Mouse (Mus musculus) stomach, embryonic 14.5 days (tissue): ENCODE results near the gene Cs. TPM values are rescaled to one million over a fixed set of nuclear protein-coding genes. Genes with fewer than 3 reads are reported as not detected.
A peak's percentile ranks its signal among the peaks of the same experiment; 100 is the strongest.
"Not testable (repeated sequence)": the region's sequence is repeated elsewhere in the genome, so short reads cannot be mapped to it uniquely, and the experiment has no call there.

Experiments
- ATAC-seq: fragments of 200-750 bp; cut with Nextera tagmentation; 2 replicates; pipeline ENCODE4 v1.8.0; 2017; ENCODE audit warnings: low read depth, moderate TSS enrichment; ENCODE audit not compliant: insufficient number of reproducible peaks, insufficient read depth, low FRiP score
- H3K27ac ChIP-seq: fragments of 300-500 bp; sonication (generic); 2 replicates; pipeline ENCODE4 v1.5.1; 2014; ENCODE audit warnings: mild to moderate bottlenecking, low read length, moderate library complexity, mixed read lengths
- H3K27me3 ChIP-seq: fragments of 300-500 bp; sonication (generic); 2 replicates; pipeline ENCODE4 v1.6.1; 2014; ENCODE audit warnings: low read length, control low read depth, mixed read lengths; ENCODE audit not compliant: control insufficient read depth, insufficient read depth
- H3K36me3 ChIP-seq: fragments of 300-500 bp; sonication (generic); 2 replicates; pipeline ENCODE4 v1.6.1; 2014; ENCODE audit warnings: mild to moderate bottlenecking, control low read depth, low read length, moderate library complexity, mixed read lengths; ENCODE audit not compliant: control insufficient read depth, insufficient read depth
- H3K4me1 ChIP-seq: fragments of 300-500 bp; sonication (generic); 2 replicates; pipeline ENCODE4 v1.6.1; 2014; ENCODE audit warnings: low read length, control low read depth, mixed read lengths; ENCODE audit not compliant: control insufficient read depth, insufficient read depth
- H3K4me2 ChIP-seq: fragments of 300-500 bp; sonication (generic); replicated peaks from 2 replicates; pipeline ENCODE4 v1.6.1; 2014; ENCODE audit warnings: low read depth, low read length, control low read depth
- H3K4me3 ChIP-seq: fragments of 300-500 bp; sonication (generic); 2 replicates; pipeline ENCODE4 v1.5.1; 2014; ENCODE audit warnings: low read depth, low read length, control low read depth
- H3K9ac ChIP-seq: fragments of 300-500 bp; sonication (generic); replicated peaks from 2 replicates; pipeline ENCODE4 v1.6.1; 2014; ENCODE audit warnings: low read depth, mild to moderate bottlenecking, control low read depth, low read length, moderate library complexity, mixed read lengths
- H3K9me3 ChIP-seq: fragments of 300-500 bp; sonication (generic); 2 replicates; pipeline ENCODE4 v1.6.1; 2016; ENCODE audit warnings: low read depth, low read length, control low read depth; ENCODE audit not compliant: control insufficient read depth
- WGBS: fragments of 180-500 bp; shearing (Covaris S2); extraction: QIAGEN DNeasy Blood & Tissue Kit; methylation state at CpG from one replicate; pipeline ENCODE4 v1.1.7; 2014; 5-methylcytosine and 5-hydroxymethylcytosine counted together
- polyA plus RNA-seq: library from polyadenylated mRNA; unstranded; fragments of >200 nt; fragmentation: Nextera tagmentation; extraction: Ambion mirVana; gene quantifications from 2 replicates; pipeline ENCODE4 v1.2.1, GENCODE M21; 2014

Gene Cs
- polyA plus RNA-seq = 211 and 214 TPM in 2 replicates

DNA sequence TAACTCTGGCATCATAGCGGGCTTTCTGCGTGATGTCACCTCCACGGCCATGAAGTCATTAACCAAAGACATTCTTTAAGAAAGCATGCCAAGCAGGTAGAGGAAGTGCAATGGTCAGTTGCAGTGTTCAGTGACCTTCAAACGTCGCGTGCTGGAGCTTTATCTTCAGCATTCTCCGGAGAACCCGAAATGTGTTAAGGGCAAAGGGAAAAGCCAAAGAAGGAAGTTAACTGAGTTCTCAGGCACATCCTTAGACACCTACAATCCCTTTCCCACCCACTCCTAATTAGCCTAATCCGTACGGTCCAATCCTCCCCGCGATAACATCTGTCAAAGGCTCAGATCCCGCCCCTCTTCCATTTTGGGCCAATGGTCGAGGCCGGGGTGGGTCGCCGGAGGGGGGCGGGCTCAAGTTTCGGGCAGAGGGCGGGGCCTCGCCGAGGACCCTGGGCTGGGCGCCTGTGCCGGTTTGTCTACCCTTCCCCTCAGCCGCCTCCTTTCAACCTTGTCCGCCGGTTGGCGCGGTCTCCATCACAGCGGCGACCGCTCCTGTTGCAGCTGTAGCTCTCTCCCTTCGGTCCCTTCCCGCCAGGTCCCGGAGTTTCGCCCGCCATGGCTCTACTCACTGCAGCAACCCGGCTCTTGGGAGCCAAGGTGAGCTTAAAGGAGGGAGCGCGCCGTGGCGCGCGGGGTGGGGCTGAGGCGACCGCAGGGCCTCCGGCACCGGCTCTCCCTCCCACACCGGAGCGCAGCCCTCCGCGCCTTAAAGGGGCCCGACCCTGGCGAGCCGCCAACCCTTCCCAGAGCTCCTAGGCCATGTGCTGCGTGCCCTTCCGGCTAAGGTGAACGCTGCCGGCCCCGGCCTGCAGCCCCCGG is at the start of gene Cs:
Cs (plus strand) TSS at position 429 of the 876 bp plus-strand sequence.
- H3K9ac ChIP-seq = peak within 1 kb of the TSS; percentile 80
- ATAC-seq = peak; percentile 99
- peaks cover 14% of the 10 kb centered on the region for H3K4me1 ChIP-seq
- H3K36me3 ChIP-seq = no peaks in the 10 kb centered on the region
- WGBS = under 1% methylated on average over 61 of the region's 61 CpGs
- H3K4me2 ChIP-seq = peak within 1 kb of the TSS; percentile 62
- no peaks in the 10 kb centered on the region for H3K27me3 ChIP-seq
- H3K9me3 ChIP-seq = no peaks in the 10 kb centered on the region
- peak within 1 kb of the TSS; percentile 78 for H3K4me3 ChIP-seq
- H3K27ac ChIP-seq = peak within 1 kb of the TSS; percentile 94

DNA sequence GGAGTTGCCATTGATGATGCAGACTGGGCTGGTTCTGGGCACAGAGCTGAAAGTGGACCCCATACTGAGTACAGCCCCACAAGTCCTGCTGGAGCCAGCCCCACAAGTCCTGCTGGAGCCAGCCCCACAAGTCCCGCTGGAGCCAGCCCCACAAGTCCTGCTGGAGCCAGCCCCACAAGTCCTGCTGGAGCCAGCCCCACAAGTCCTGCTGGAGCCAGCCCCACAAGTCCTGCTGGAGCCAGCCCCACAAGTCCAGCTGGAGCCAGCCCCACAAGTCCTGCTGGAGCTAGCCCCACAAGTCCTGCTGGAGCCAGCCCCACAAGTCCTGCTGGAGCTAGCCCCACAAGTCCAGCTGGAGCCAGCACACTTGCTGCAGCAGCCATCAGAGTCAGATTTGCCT is 46.9 kb upstream of the Cs start:
- H3K27me3 ChIP-seq, H3K9ac ChIP-seq, H3K27ac ChIP-seq, H3K9me3 ChIP-seq, H3K4me2 ChIP-seq, ATAC-seq, H3K4me1 ChIP-seq, H3K4me3 ChIP-seq: not testable (repeated sequence)
- peaks cover 13% of the 10 kb centered on the region for H3K36me3 ChIP-seq
- WGBS = 60% methylated on average over 1 of the region's 1 CpGs

GRCm38 (mm10) chr10:128296370-128297090 is 41.0 kb upstream of the Cs start:
- Histone ChIP-seq H3K27me3 (no peaks in the 10 kb centered on the region), H3K9me3 (no peaks in the 10 kb centered on the region), H3K4me2 (no peak overlapping the region), H3K9ac (no peak overlapping the region), H3K27ac (no peak overlapping the region), H3K4me3 (no peak overlapping the region), H3K4me1 (peaks cover 9% of the 10 kb centered on the region; the same call in 1 of the 2 replicates), H3K36me3 (peaks cover 11% of the 10 kb centered on the region)
- ATAC-seq = no peak
- 68% methylated on average over 13 of the region's 13 CpGs for WGBS

- no peak overlapping the region for H3K9ac ChIP-seq
- no peak overlapping the region for H3K27ac ChIP-seq
- no peaks in the 10 kb centered on the region for H3K9me3 ChIP-seq
- H3K4me1 ChIP-seq = peaks cover 9% of the 10 kb centered on the region; the same call in 1 of the 2 replicates
- H3K4me3 ChIP-seq = no peak overlapping the region
- no peaks in the 10 kb centered on the region for H3K27me3 ChIP-seq
- ATAC-seq = no peak
- no peak overlapping the region for H3K4me2 ChIP-seq
- peaks cover 4% of the 10 kb centered on the region; the same call in 1 of the 2 replicates for H3K36me3 ChIP-seq
- 62% methylated on average over 4 of the region's 4 CpGs for WGBS
Measured at GRCm38 (mm10) chr10:128297221-128297620, 40.3 kb upstream of the Cs start.

DNA sequence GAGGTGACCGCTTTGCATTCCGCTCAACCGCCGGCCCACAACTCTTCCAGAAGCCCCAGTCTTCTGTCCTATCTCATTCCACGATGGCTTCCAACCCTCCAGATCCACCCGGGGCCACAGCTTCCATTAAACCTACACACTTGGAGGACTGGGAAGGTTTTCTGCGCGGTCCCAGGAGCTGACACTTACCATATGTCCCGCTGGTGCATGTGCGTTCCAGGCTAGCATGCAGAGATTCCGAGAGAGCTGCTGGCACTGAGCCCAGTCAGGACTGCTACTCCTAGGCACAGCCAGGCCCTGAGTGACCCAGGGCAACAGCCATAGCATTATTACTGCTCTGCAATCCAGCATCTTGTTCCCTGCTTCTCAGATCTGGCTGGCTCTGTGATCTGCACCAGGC is 39.9 kb upstream of the Cs start:
- no peaks in the 10 kb centered on the region for H3K36me3 ChIP-seq
- no peak overlapping the region for H3K27ac ChIP-seq
- H3K4me1 ChIP-seq = peaks cover 12% of the 10 kb centered on the region; the same call in 1 of the 2 replicates
- no peak overlapping the region for H3K4me3 ChIP-seq
- ATAC-seq = peak; percentile 50; the same call in 1 of the 2 replicates
- H3K27me3 ChIP-seq = no peaks in the 10 kb centered on the region
- no peak overlapping the region for H3K9ac ChIP-seq
- 53% methylated on average over 11 of the region's 11 CpGs for WGBS
- no peak overlapping the region for H3K4me2 ChIP-seq
- no peaks in the 10 kb centered on the region for H3K9me3 ChIP-seq

DNA sequence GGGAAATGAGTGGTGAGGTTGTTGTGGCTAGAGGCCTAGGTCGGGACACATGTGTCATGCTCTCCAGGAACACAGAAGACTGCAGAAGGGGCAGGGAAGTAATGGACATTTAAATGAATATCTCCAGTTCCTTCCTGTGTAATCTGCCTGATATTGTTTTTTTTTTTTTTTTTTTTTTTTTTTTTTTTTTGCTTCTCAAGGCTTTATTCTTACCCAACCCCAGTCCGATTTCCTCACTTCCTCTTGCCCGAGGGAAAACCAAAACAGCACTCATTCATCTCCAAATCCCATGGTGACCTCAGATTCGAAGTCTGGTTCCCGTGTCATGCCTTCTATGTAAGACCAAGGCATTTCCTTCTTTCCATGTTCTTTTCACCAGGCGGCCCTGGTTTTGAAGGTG is 39.3 kb upstream of the Cs start:
- no peaks in the 10 kb centered on the region for H3K9me3 ChIP-seq

DNA sequence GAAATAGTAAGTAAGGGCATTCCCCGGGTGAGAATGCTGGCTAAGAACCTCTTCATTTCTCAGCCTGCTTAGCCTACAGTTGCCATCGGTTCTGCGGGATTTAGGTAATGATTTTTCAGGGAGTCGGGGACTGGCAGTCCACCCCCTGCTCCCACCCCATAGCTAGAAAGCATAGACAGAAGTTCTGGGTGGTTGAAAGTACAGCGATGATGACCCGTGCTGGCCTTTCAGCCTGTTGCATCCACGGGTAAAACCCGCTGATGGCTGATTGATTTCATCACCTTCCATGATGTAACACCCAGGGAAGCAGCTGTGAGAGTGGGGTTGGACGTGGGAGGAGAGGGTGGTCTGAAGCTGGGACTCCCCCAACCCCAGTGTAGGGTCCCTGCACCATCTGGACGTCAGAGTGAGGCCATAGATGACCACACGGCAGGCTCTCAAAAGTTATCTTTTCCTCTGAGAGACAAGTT is 38.8 kb upstream of the Cs start, which contains the start of gene Il23a:
Il23a (minus strand) TSS at position 51 of the 470 bp plus-strand sequence.
- 79% methylated on average over 11 of the region's 11 CpGs for whole genome bisulfite sequencing
- Histone ChIP-seq H3K36me3 (no peaks in the 10 kb centered on the region), H3K9ac (no peak within 1 kb of the TSS), H3K4me2 (no peak within 1 kb of the TSS), H3K27me3 (no peaks in the 10 kb centered on the region), H3K4me3 (no peak within 1 kb of the TSS), H3K4me1 (peaks cover 13% of the 10 kb centered on the region; the same call in 1 of the 2 replicates), H3K9me3 (no peaks in the 10 kb centered on the region), H3K27ac (no peak within 1 kb of the TSS)
- no peak for ATAC-seq

More for the DNA sequence above, 39.3 kb upstream of the Cs start:
- H3K36me3 ChIP-seq = no peaks in the 10 kb centered on the region
- WGBS = 70% methylated on average over 6 of the region's 6 CpGs
- no peak overlapping the region for H3K4me2 ChIP-seq
- no peak for ATAC-seq
- peaks cover 12% of the 10 kb centered on the region; the same call in 1 of the 2 replicates for H3K4me1 ChIP-seq
- H3K4me3 ChIP-seq = no peak overlapping the region
- no peaks in the 10 kb centered on the region for H3K27me3 ChIP-seq
- no peak overlapping the region for H3K9ac ChIP-seq
- H3K27ac ChIP-seq = no peak overlapping the region

DNA sequence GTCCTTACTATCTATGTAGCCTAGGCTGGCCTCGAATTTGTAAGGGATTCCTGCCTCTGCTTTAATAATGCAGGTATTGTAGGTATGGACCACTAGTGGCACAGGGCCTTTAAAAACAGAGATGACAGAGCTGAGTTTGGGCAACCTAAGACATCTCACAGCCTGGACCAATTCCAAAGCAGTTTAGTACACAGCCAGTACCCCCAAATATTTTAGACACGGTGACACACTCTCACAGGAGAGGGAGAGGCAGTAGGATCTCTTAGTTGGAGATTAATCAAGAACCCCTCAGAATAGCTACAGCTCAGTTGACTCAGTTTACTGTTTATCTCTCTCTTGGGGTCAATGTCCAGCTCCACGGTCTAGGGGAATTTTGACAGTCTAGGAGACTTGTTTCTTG is 35.2 kb upstream of the Cs start:
- 30% methylated on average over 3 of the region's 3 CpGs for WGBS

More for the DNA sequence above, 35.2 kb upstream of the Cs start:
- Histone ChIP-seq H3K4me1 (peaks cover 14% of the 10 kb centered on the region; the same call in 1 of the 2 replicates), H3K9me3 (no peaks in the 10 kb centered on the region), H3K9ac (peak overlapping the region; percentile 78), H3K4me2 (peak overlapping the region; percentile 59), H3K27me3 (no peaks in the 10 kb centered on the region), H3K27ac (peak overlapping the region; percentile 87), H3K36me3 (no peaks in the 10 kb centered on the region), H3K4me3 (peak overlapping the region; percentile 51)
- ATAC-seq = no peak
